Comparison of ENCODE assay signal across 12 mouse cellular contexts in genomic region chr6:136096269-136096668, GRCm38 (mm10).
DNase-seq lines count a peak whose midpoint lies in the region; ATAC-seq and TF ChIP-seq lines count a peak whose summit lies in the region.
"Had no signal": no experiment of that assay in that cellular context is flagged by ENCODE, and none has a peak within 500 bp of the region (broad histone marks: within the 10 kb centered on the region; RNA-seq: fewer than 3 reads in every experiment).

No protein-coding gene starts in this region.

- no peaks in the 10 kb centered on the region for H3K4me1 ChIP-seq in heart, postnatal 0 days (ENCODE audit: control insufficient read depth, insufficient read depth)
- no peaks in the 10 kb centered on the region for H3K4me1 ChIP-seq in lung, adult 2 months (ENCODE audit: control insufficient read depth, insufficient read depth, low read length)
- peaks cover 3% of the 10 kb centered on the region for H3K4me1 ChIP-seq in cortical plate, adult 2 months (ENCODE audit: control insufficient read depth, insufficient read depth, low read length)
- H3K4me1 ChIP-seq in neural tube, embryonic 15.5 days, result no peaks in the 10 kb centered on the region
- H3K4me1 ChIP-seq: forebrain, embryonic 15.5 days; megakaryocyte, embryonic 14.5 days; neural tube, embryonic 12.5 days had no signal

- TF ChIP-seq EP300 in heart, postnatal 0 days (IDR thresholded peaks at IDR 0.05; ENCODE audit: low read depth), result no peak

- no peak overlapping the region for H3K27ac ChIP-seq in heart, postnatal 0 days (ENCODE audit: low read depth)
- no peak overlapping the region for H3K27ac ChIP-seq in cortical plate, adult 2 months (ENCODE audit: insufficient read depth, low read length)
- H3K27ac ChIP-seq in neural tube, embryonic 15.5 days (replicated peaks), result no peak overlapping the region
- H3K27ac ChIP-seq: forebrain, embryonic 15.5 days; heart, embryonic 10.5 days; neural tube, embryonic 12.5 days had no signal

- no peak for TF ChIP-seq POLR2A in lung, adult 2 months (IDR thresholded peaks at IDR 0.05; ENCODE audit: borderline replicate concordance, extremely low read depth, low read depth, low read length)
- no peak for TF ChIP-seq POLR2A in cortical plate, adult 2 months (IDR thresholded peaks at IDR 0.05; ENCODE audit: extremely low read depth, insufficient read depth, low read length)

- 18% methylated on average over 1 of the region's 1 CpGs for whole genome bisulfite sequencing in heart, postnatal 0 days
- WGBS in lung, adult 2 months, result 25% methylated on average over 1 of the region's 1 CpGs
- WGBS in neural tube, embryonic 15.5 days, result 19% methylated on average over 1 of the region's 1 CpGs

- DNase-seq in heart, postnatal 0 days (ENCODE audit: low spot score), result no peak
- no peak for DNase-seq in heart, postnatal 25 days (ENCODE audit: low spot score)
- no peak for DNase-seq in lung, adult 2 months
- DNase-seq in lung, postnatal 25 days (ENCODE audit: low spot score), result no peak
- DNase-seq in lung, postnatal 36 days, result peak; percentile 1
- DNase-seq: adrenal gland, adult 8-10 months had no signal

- H3K36me3 ChIP-seq in heart, postnatal 0 days (replicated peaks; ENCODE audit: control insufficient read depth, insufficient read depth, low read length), result no peaks in the 10 kb centered on the region
- no peaks in the 10 kb centered on the region for H3K36me3 ChIP-seq in neural tube, embryonic 15.5 days
- H3K36me3 ChIP-seq: forebrain, embryonic 15.5 days; heart, embryonic 10.5 days; neural tube, embryonic 12.5 days had no signal

- ATAC-seq in heart, postnatal 0 days (ENCODE audit: insufficient read depth, low read depth), result no peak
- no peak for ATAC-seq in neural tube, embryonic 15.5 days (ENCODE audit: low FRiP score)
- ATAC-seq: forebrain, embryonic 15.5 days had no signal

- intact Hi-C loops in heart, postnatal 25 days (cut with DNase I), result no loop called here

- no peak overlapping the region for H3K4me2 ChIP-seq in heart, postnatal 0 days (ENCODE audit: low read depth, low read length)
- no peak overlapping the region for H3K4me2 ChIP-seq in neural tube, embryonic 15.5 days
- H3K4me2 ChIP-seq: forebrain, embryonic 15.5 days; neural tube, embryonic 12.5 days had no signal

- H3K9me3 ChIP-seq in heart, postnatal 0 days (replicated peaks; ENCODE audit: control insufficient read depth, low read length), result no peaks in the 10 kb centered on the region
- no peaks in the 10 kb centered on the region for H3K9me3 ChIP-seq in neural tube, embryonic 15.5 days (replicated peaks)
- H3K9me3 ChIP-seq: forebrain, embryonic 15.5 days; heart, embryonic 10.5 days; neural tube, embryonic 12.5 days had no signal

- no peak overlapping the region for H3K9ac ChIP-seq in heart, postnatal 0 days (replicated peaks; ENCODE audit: low read depth, low read length)
- H3K9ac ChIP-seq in neural tube, embryonic 15.5 days (replicated peaks), result no peak overlapping the region
- H3K9ac ChIP-seq: forebrain, embryonic 15.5 days; neural tube, embryonic 12.5 days had no signal

- TF ChIP-seq CTCF in heart, postnatal 0 days (IDR thresholded peaks at IDR 0.05; ENCODE audit: low read depth), result peak; percentile 26
- peak; percentile 42 for TF ChIP-seq CTCF in lung, adult 2 months (IDR thresholded peaks at IDR 0.05; ENCODE audit: insufficient read depth, low read length)
- peak; percentile 56 for TF ChIP-seq CTCF in cortical plate, adult 2 months (IDR thresholded peaks at IDR 0.05; ENCODE audit: extremely low read depth, insufficient read depth, low read length)

- H3K4me3 ChIP-seq in heart, postnatal 0 days (ENCODE audit: low read depth, low read length), result no peak overlapping the region
- H3K4me3 ChIP-seq in lung, adult 2 months (replicated peaks; ENCODE audit: extremely low read depth, low read depth, low read length), result no peak overlapping the region
- no peak overlapping the region for H3K4me3 ChIP-seq in cortical plate, adult 2 months (ENCODE audit: insufficient read depth, low read length)
- H3K4me3 ChIP-seq in neural tube, embryonic 15.5 days (replicated peaks), result no peak overlapping the region
- H3K4me3 ChIP-seq: forebrain, embryonic 15.5 days; heart, embryonic 10.5 days; megakaryocyte, embryonic 14.5 days; neural tube, embryonic 12.5 days had no signal

- H3K27me3 ChIP-seq in heart, postnatal 0 days (ENCODE audit: control insufficient read depth, insufficient read depth, low read length), result no peaks in the 10 kb centered on the region
- H3K27me3 ChIP-seq in neural tube, embryonic 15.5 days (replicated peaks), result no peaks in the 10 kb centered on the region
- H3K27me3 ChIP-seq: forebrain, embryonic 15.5 days; megakaryocyte, embryonic 14.5 days; neural tube, embryonic 12.5 days had no signal
